Mouse (Mus musculus): ENCODE measurements around the gene Gm4175. TPM values are rescaled to one million over a fixed set of nuclear protein-coding genes. Genes with fewer than 3 reads are reported as not detected.

Gm4175 gene
- polyA plus RNA-seq (2017; shearing (Covaris generic)) = not detected

DNA sequence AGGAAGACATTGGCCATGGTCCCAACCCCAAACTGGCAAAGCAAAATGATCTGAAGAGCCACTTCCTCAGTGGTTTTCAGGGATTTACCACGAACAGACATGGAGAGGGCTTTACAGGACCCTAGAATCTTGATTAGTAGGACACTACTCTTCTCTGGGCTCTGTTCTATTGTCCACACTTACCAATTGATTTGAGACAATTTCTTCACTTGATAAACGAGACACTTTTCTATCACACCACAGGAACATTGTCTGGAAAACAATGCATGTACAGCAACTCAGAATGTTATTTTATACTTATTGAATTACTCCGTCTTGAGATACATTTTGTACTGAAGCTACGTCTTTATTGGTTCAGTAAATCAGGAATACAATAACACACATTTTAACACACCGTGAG lies at the start of gene Gm4175:
TSS of gene Gm4175 (minus strand) at position 101 of the 400 bp plus-strand sequence.

DNA sequence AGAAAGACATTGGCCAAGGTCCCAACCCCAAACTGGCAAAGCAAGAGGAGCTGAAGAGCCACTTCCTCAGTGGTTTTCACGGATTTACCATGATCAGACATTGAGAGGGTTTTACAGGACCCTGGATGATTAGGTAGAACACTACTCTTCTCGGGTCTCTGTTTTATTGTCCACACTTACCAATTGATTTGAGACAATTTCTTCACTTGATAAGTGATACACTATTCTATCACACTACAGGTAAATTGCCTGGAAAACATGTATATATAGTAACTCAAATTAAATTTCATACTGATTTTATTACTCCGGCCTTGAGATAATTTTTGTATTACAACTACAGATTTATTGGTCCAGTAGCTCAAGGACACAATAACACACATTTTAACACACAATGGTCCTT lies 35.4 kb upstream of the Gm4175 start, which contains the start of gene Gm4177:
TSS of gene Gm4177 (minus strand) at position 101 of the 400 bp plus-strand sequence.

Other genes with a start within 250 kb of the Gm4175 start
- gene Vmn1r130, start 249.7 kb downstream of the Gm4175 start, polyA plus RNA-seq (2017; shearing (Covaris generic)) = under 1 TPM in 1 of 2 experiments, not detected in 1; 0.32 TPM
- gene Vmn1r131, start 215.4 kb downstream of the Gm4175 start, polyA plus RNA-seq (2017; shearing (Covaris generic)) = under 1 TPM in 1 of 2 experiments, not detected in 1; 0.34 TPM
- gene Vmn1r132, start 147.4 kb downstream of the Gm4175 start, polyA plus RNA-seq (2017; shearing (Covaris generic)) = not detected
- gene Gm4177, start 35.3 kb upstream of the Gm4175 start, polyA plus RNA-seq (2017; shearing (Covaris generic)) = not detected
- 1 to 10 TPM in 1 of 2 experiments, not detected in 1; 1.7 TPM for gene Vmn1r135, start 70.9 kb upstream of the Gm4175 start, polyA plus RNA-seq (2017; shearing (Covaris generic))
- not detected for gene Gm5725, start 82.8 kb upstream of the Gm4175 start, polyA plus RNA-seq (2017; shearing (Covaris generic))
- gene Gm5891, start 159.8 kb upstream of the Gm4175 start, polyA plus RNA-seq (2017; shearing (Covaris generic)) = 1 to 10 TPM in 1 of 2 experiments, under 1 TPM in 1; 0.11 to 1.3 TPM
- under 1 TPM in 1 of 2 experiments, not detected in 1; 0.32 TPM for gene Vmn1r137, start 233.1 kb upstream of the Gm4175 start, polyA plus RNA-seq (2017; shearing (Covaris generic))

All from inflammation-experienced regulatory T-cells (primary cell).